Mouse (Mus musculus) liver (tissue): ENCODE results near the gene Rps6.

Experiments
- DNase-seq: peaks from one replicate; pipeline ENCODE4 v3.0.0-alpha.2; 2020; ENCODE audit warnings: mixed read lengths

The Rps6 gene

DNA sequence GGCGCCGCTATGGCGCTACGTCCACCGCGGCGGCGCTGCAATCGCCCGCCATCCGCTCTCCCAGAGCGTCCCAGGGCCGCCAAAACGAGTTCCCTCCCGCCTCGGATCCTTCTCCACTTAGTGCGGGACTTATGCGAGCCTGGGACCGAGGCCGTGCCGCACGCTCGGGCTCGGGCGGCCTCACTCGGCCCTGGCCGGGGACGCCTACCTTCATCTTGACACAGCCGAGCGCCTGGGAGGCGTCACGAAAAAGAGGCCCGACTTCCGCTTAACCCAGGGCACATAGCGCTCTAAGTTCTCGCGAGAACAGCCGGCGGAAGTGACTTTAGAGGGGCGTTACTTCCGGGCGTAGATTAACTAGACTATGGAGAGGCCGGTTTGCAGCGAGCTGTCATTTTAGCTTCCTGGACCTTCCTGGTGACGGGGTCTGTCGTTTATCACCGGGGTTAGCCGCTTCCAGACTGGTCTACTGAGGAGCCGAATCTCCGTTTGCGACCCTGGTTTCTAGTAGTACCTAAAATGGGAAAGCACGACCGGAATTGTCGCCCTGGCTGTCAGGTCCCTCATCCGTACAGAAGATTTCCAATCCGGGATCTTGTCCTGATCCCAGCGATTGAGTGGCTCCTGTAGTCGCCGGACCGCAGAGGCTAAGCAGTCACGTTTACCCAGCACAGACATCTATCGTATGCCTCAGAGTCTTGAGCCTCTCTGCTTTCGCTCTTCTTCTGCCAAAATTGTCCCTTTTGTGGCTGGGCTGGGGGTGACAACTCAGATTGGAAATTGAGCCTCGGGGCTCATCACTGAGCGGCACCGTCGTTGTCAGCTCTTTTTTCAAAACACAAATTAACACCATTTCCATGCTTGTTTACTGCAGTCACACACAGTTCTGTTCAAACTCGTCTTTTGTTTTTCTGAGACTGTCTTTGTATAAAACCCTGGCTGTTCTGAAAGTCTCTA lies at the start of gene Rps6:
Gene Rps6, minus strand, starts transcription at position 300 of the 957 bp plus-strand sequence.
- DNase-seq: peak; percentile 96

DNA sequence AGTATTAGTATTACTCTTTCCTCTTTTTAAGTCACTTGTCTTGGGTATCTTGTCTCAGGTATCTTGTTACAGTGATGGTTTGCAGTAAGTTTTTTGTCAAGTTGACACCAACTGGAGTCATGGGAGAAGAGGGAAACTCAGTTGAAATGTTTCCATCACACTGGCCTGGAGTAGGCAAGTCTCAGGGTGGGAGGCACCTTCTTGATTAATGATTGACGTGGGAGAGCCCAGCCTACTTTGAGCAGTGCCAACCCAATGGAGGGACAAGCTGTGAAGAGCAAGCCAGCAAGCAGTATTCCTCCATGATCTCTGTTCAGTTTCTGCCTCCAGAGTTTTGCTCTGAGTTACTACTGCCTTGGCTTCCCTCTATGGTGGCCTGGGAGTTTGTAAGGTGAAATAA lies 48.7 kb upstream of the Rps6 start:
- no peak for DNase-seq

DNA sequence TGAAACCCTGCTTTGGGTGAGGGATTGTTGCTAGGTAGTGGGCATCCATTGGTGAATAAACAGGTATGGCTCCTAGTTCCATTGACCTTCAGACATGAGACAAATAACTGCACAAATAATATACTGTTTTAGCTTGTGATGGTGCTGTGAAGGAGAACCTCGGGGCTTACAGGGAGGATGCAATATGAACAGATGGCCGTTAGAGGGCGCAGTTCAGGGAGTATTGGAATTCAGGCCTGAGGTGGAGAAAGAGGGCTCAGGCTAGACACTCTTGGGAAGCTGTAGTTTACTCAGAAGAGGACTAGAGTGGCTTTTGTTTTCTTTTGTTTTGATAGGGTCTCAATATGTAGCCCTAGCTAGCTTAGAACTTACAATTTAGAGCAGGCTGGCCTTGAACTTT lies 47.8 kb upstream of the Rps6 start:
- peak; percentile 20 for DNase-seq

DNA sequence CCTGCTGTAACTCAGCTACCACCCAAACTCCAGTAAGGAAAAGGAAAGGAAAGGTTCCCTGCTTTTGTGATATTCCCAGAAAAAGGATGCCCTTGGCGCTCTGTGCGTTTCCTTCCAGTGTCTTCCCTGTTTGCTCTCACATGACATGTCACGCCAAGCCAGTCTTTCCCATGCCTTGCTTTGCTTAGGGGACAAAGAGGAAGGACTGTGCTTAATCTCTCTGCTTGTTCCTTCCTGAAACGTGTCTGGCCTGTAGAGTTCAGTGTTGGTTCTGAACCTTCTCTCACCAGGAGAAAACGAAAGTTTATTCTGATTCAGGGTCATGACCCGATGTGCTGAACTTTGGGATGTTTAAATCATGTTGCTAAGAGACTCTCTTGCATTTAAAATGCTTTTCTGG lies 45.1 kb upstream of the Rps6 start:
- no peak for DNase-seq

DNA sequence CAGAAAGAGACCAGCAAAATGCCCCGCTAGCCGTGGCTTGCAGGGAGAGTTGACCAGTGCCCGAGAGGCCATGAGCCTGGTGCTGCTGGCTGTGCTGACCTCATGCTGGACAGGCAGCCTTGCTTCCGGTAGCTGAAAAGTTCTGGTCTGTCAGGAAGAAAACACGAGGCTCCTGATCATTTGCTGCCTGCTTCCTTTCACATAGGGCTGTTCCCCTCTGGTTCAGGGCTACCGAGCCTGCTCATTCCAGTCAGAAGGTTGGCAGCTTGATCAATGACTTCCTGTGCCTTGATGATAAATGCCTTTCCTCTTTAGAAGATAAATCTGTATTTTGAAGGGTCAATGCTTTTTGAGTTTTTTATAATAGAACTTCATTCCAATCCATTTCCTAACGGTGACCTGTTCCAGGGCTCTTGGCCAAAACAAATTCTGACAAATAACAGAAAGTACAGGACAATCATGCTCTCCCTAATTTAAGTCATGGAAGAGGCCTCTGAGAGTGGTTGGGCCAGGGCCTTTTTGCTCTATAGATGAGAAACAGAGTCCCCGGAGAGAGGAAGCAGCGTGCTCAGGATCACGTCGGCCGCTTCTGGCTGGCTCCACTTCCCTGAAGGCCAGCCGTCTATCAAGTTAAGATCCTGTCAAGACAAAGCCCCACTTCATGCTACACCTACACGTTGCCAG lies 41.7 kb upstream of the Rps6 start:
- peak; percentile 30 for DNase-seq

DNA sequence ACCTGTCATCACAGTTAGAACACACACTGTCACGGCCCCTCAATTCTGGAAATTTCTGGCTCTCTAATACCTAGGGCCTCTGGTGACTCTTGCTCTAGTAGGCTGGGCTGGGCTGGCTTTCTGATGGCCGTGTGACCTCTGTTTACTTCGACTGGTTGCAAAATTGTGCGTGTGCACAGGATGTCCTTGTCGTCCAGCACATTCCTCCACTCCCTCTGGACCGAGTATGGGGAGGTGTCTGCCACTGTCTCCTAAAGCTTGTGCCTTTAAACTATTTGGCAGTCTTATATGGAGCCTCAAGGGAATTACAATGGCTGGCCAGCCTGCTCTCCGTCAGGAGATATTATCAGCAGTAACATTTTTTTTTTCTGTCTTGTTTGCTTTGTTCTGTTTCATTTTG lies 40.2 kb upstream of the Rps6 start:
- DNase-seq: no peak

DNA sequence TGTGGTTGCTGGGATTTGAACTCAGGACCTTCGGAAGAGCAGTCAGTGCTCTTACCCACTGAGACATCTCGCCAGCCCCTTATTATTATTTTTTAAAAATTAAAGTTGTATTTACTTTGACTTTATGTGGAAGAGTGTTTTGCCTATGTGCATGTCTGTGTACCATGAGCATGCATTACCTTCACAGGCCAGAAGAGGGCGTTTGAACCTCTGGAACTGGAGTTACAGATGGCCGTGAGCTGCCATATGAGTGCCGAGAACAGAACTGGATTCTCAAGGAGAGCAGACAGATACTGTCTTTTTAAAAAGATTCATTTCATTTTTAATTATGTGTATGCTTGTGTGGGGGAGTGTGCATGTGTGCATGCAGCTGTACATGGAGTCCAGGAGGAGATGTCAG lies 30.7 kb upstream of the Rps6 start:
- peak; percentile 23 for DNase-seq

DNA sequence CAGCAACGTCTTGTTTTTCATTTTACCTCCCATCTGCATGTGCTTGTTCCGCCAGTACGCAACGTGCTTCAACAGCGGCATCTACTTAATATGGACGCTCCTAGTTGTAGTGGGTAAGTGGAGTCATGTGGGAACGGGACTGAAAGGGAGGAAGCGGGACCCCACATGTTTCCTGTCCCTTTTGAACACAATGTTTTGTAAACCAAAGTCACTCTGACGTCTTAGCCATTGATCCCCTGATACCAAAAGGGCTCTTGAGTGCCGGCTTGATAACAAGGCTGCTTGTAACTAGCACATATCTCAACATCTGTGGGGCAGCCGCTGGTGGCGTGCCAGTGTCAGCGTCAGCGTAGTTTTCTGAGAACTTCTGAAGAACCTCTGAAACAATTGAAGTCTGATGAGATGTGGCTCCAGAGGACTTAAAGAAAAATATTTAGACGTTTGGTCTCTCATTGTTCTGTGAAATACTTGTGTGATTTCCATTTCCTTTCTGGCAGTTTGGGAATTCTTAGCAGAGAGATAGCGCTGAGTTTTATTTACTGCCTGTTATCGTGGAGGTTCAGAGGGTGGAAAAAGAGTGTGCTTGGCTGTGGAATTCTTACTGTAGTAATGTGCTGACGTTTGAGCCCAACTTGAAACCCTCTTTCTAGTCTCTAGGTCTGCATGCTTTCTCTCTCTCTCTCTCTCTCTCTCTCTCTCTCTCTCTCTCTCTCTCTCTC lies 29.1 kb upstream of the Rps6 start:
- peak; percentile 72 for DNase-seq

DNA sequence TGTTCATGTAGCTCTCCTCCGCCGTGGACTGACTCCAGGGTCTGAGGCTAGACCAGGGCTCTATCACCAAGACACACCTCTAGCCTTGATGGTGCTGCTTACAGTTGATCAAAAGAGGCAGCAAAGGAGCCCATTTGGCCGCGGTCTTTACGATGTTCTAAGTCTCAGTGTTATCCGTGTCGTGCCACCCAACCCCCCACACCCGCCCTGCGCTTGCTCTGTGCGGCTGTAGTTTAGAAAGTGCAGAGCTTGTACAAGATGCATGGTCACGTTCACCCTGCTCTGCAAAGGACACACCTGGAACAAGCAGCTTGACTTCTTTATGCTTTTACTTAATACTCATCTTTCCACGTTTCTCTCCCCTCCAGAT lies 28.6 kb upstream of the Rps6 start:
- DNase-seq: peak; percentile 69

DNA sequence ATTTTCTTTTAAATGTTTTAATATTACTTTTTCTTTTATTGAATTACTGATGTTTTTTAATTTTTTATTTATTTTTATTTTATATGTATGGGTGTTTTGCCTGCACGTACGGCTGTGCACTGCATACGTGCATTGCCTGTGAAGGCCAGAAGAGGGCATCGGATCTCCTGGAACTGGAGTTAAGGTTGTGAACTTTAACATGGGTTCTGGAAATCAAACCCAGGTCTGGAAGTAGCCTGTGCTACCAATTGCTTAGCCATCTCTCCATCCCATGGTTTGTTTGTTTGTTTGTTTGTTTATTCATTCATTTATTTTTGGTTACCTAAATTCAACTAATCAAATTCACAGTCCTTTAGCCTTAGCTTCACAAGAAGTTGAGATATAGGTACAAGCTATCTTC lies 27.7 kb upstream of the Rps6 start:
- peak; percentile 65 for DNase-seq

DNA sequence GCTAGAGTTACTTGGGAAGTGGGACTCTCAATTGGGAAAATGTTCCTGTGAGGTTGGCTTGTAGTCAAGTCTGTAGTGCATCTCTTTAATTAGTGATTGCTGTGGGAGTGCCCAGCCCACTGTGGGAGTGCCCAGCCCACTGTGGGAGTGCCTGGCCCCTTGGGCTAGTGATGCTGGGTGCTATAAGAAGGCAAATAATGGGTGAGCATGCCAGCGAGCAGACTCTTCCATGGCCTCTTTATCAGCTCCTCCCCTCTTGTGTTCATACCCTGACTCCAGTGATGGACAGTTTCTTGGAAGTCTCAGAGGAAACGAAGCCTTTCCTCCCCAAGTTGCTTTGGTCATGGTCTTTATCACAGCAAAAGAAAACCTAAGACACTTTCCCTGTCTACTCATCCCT lies 25.2 kb upstream of the Rps6 start:
- DNase-seq: no peak

DNA sequence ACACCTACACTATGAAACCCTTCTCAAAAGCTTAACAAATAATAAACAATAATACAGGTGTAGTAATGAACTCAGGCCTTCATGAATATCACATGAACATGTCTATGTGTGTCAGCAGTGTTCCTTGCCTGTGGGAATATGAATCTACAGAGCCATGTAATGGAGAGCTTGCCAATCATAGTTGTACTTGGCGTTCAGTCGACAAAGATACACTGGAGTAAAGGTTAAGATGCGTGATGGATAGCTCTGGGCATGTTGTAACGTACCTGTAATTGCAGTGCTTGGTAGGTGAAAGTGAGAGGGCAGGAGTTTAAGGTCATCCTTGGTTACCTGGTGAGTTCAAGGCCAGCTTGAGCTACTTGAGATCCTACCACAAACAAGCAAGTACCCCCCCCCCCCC lies 24.0 kb upstream of the Rps6 start:
- no peak for DNase-seq

DNA sequence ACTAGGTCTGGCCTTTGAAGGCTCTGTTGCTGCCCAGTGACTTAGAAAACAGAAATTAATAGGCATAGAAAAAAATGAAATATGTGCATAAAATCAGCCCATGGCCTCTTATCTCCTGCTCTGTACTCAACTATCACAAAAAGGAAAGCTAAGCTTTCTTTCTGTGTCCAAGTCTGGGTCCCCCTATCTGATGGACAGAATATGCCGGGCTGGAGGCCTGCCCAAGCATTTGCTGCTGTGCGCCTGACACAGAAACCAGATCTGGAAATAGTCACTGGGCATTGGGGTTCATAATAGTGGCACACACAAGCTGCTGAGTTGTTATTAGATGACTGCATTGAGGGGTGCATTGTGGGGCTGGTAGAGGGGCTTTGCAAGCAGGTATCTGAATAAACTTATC lies 22.3 kb upstream of the Rps6 start:
- DNase-seq: no peak

DNA sequence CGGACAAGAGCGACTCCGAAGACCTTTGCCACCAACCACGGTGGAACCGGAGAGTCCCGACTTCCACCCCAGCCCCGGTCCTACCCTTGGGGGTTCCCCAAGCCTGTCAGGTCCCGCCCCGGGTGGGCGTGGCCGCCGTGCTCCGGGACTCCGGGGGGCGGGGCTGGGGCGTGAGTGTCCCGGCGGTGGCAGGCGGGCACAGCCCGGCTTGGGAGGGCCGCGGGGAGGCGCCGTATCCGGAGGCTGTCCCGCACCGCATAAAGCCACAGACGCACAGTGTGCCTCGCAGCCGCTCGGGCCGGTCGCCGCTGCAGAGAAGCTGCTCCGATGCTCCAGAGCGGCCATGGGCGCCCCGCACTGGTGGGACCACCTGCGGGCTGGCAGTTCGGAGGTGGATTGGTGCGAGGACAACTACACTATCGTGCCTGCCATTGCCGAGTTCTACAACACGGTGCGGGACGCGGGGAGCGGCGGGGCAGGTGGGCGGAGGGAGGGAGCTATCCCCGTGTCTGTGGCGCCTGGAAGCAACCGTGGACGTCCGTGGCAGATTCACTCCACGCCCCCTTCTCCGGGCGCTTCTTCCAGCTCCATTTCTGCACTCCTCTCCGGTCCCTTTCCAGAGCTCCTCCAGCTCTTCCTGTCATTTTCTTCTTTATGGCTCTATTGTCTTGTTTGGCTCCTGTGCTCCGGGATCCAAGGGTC lies 17.1 kb upstream of the Rps6 start, which contains the start of gene Acer2:
Gene Acer2, plus strand, starts transcription at position 251 of the 702 bp plus-strand sequence.
- DNase-seq: peak; percentile 93

DNA sequence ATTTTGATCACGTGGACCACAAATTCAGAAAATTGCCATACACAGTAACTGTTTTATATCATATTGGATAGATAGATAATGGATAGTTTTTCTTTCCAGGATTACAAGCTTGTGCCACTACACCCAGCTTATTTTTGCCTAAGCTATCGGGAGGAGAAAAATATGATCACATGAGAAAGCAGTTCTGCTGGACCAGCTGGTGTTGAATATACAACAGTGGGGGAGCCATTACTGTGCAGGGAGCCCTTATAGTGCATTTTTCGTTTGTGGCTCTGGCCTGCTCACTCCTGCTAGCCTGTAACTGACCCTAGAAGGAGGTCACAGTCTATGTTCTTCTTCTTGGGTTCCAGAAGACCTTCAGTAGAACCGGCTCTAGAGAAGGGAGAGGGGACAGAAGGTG lies 15.9 kb upstream of the Rps6 start:
- no peak for DNase-seq

DNA sequence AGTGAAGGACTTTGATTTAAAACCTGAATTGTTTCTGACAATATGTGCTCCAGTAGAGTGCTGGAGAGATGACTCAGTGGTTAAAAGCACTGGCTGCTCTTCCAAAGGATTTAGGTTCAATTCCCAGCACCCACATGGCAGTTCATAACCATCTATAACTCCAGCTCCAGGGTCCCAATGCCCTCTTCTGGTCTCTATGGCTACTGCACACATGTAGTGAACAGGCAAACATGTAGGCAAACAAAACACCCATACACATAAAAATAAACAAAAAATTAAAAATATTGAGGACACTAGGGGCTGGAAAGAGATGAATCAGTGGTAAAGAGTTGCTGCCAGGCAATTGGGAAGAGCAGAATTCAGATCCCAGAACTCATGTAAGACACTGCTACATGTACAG lies 14.8 kb upstream of the Rps6 start:
- DNase-seq: no peak

DNA sequence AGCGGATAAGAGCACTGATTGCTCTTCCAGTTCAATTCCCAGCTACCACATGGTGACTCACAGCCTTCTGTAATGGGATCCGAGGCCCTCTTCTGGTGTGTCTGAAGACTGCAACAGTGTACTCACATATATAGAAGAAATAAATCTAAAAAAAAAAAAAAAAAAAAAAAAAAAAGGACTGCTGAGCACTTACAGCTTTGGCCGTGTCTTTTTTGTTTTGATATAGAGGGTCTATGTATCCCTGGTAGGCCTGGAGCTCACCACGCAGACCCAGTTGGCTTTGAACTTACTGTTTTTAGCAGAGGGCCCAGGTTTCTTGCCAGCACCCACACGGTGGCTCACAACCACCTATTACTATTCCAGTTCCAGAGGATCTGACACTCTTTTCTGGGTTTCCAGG lies 6.9 kb upstream of the Rps6 start:
- no peak for DNase-seq

DNA sequence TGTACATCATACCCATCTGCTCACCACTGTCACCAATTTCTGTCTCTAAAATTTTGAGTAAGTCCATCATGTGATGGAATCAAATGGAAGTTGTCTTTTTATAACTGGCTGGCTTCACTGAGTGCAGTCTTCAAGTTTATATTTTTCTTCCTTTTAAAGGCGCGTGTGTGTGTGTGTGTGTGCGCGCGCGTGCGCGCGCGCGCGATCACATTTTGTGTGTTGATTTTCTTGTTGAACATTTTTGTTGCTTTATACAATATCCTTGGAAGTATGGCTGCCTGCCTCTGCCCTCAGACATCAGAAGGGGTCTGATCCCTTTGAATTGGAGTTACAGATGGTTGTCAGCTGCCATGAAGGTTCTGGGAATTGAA lies 843 bp upstream of the Rps6 start:
- peak; percentile 13 for DNase-seq

DNA sequence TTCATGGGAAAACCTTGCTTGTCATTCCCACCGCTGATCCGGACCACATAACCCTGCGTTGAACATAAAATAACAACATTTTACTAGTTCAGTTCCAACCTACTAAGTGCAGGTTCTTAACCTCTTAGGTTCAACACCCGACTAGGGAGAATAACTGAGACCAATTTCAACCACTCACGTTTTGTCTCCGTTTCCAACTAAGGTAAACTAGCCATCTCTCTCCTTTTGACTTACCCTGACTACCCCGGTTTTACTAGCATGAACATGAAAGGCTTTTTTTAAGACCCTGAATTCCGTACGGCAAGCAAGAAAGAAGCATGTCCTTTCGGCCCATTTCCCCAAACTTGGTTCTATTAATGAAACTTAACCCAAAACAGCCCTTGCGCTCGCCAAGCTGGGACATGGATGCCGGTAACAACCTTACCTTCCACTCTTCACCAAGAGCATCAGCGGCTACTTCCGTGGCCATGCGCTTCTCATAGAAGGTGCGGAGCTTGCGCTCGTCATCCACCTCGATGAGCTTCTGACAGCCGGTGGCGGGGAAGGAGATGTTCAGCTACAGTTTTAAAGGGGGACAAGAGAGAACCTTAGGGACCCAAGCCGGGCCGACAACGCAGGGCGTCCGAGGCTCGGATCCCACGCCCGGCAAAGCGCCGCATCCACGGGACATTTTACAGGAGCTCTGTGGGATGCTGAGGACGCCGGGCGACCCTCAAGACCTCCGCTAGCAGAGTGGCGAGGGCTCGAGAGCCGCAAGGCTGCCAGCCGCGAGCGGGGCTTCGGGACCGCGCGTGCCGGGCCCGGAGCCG lies 704 bp downstream of the Rps6 start:
- no peak for DNase-seq

DNA sequence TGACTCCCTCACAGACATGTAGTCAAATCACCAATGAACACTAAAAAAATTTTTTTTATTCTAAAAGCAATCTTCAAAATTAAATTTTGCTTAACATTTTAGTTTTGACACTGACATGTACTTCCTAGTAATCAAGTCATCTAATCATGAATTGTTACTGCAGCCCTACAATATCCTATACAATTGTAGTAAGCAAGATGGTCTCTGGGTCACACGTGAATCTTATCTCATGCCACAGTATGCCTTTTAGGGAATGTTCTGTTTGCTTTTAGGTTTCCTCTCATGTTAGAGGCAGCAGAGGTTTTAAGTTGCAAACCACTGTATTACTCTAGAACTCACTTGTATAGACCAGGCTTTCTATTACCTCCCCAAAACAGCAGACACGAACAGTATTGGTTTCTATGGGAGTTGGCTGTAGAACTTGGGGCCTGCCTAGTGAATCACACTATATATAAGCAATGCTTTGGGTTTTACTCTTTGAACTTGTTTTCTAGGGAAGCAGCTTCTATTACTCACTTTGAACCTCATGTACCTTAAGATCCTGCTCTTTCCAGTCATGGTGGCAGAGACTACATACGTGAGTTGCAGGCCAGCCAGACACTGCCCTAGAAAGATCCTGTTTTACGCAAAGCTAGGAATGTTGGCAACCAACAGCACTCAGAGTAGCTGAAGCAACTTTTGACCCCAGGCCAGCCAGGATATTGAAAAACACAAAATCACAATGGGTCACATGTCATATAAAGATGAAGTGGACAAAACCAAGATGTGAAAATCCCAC lies 4.2 kb downstream of the Rps6 start:
- no peak for DNase-seq

DNA sequence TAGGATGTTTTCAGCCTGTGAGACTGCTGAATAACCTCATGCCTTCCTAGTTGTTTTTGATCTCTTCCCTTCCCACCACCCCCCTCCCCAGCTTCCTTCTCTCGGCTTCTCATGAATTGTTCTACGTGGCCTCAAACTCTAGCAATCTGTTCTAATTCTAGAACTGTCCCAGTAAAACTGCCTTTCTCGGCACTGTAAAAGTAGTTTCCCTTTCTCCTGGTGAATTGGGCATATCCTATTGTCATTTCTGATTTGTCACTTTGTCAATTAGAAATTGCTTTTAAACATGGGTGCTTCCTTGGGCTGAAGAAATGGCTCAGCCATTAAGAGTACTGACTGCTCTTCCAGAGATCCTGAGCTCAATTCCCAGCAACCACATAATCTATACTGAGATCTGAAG lies 5.2 kb downstream of the Rps6 start:
- DNase-seq: no peak
